Mouse (Mus musculus) liver, postnatal 0 days (tissue): Measurements from ENCODE around the gene Herc3.

Experiments
- CTCF ChIP-seq: sonication (generic); IDR thresholded peaks from 2 replicates; pipeline ENCODE4 v1.5.1; 2016; ENCODE audit warnings: antibody characterized with exemption, low read depth
- EP300 ChIP-seq: IDR thresholded peaks from 2 replicates; pipeline ENCODE4 v1.6.1; 2016; ENCODE audit warnings: antibody characterized with exemption, low read depth, mild to moderate bottlenecking

- TF ChIP-seq CTCF (no peak), EP300 (no peak)
These were observed 106.5 kb downstream of the Herc3 start for GRCm38 (mm10) chr6:58937726-58938125.
